10 mouse cellular contexts compared by ENCODE assay signal in genomic region chr11:69835966-69836335, GRCm38 (mm10). TPM values are rescaled to one million over a fixed set of nuclear protein-coding genes. Genes with fewer than 3 reads are reported as not detected.
A peak's percentile ranks its signal among the peaks of the same experiment; 100 is the strongest.
DNase-seq lines count a peak whose midpoint lies in the region; ATAC-seq and TF ChIP-seq lines count a peak whose summit lies in the region.
"Had no signal": no experiment of that assay in that cellular context is flagged by ENCODE, and none has a peak within 500 bp of the region (broad histone marks: within the 10 kb centered on the region; RNA-seq: fewer than 3 reads in every experiment).

No protein-coding gene starts in this region.

- H3K27me3 ChIP-seq in kidney, embryonic 16.5 days (ENCODE audit: insufficient read depth, low read length) = no peaks in the 10 kb centered on the region; the same call in 1 of the 2 replicates
- H3K27me3 ChIP-seq in intestine, embryonic 15.5 days (replicated peaks) = no peaks in the 10 kb centered on the region
- H3K27me3 ChIP-seq in neural tube, embryonic 15.5 days (replicated peaks) = no peaks in the 10 kb centered on the region
- H3K27me3 ChIP-seq: Patski had no signal

- H3K27ac ChIP-seq in kidney, embryonic 16.5 days (ENCODE audit: low read length) = no peak overlapping the region
- no peak overlapping the region for H3K27ac ChIP-seq in embryonic fibroblast, embryonic 13.5 days (ENCODE audit: insufficient read depth, low read length)
- H3K27ac ChIP-seq in intestine, embryonic 15.5 days = no peak overlapping the region
- H3K27ac ChIP-seq in neural tube, embryonic 15.5 days (replicated peaks) = peak overlapping the region; percentile 98

- H3K9me3 ChIP-seq in kidney, embryonic 16.5 days (ENCODE audit: low read length) = no peaks in the 10 kb centered on the region
- H3K9me3 ChIP-seq in intestine, embryonic 15.5 days = no peaks in the 10 kb centered on the region
- H3K9me3 ChIP-seq in neural tube, embryonic 15.5 days (replicated peaks) = no peaks in the 10 kb centered on the region

- peaks cover 46% of the 10 kb centered on the region for H3K4me1 ChIP-seq in kidney, embryonic 16.5 days (ENCODE audit: insufficient read depth, low read length)
- peaks cover 3% of the 10 kb centered on the region; the same call in 1 of the 2 replicates for H3K4me1 ChIP-seq in embryonic fibroblast, embryonic 13.5 days (ENCODE audit: control insufficient read depth, insufficient read depth, low read length)
- H3K4me1 ChIP-seq in intestine, embryonic 15.5 days (replicated peaks) = peaks cover 37% of the 10 kb centered on the region
- peaks cover 49% of the 10 kb centered on the region for H3K4me1 ChIP-seq in neural tube, embryonic 15.5 days

- TF ChIP-seq POLR2A in embryonic fibroblast, embryonic 13.5 days (IDR thresholded peaks at IDR 0.05; ENCODE audit: low read depth, low read length) = no peak

- H3K9ac ChIP-seq in kidney, embryonic 16.5 days (replicated peaks; ENCODE audit: low read length) = peak overlapping the region; percentile 26; the same call in 1 of the 2 replicates
- H3K9ac ChIP-seq in intestine, embryonic 15.5 days = no peak overlapping the region
- H3K9ac ChIP-seq in neural tube, embryonic 15.5 days (replicated peaks) = peak overlapping the region; percentile 98

- no peak for TF ChIP-seq CTCF in embryonic fibroblast, embryonic 13.5 days (IDR thresholded peaks at IDR 0.05; ENCODE audit: borderline replicate concordance, insufficient read depth, low read length)

- H3K4me2 ChIP-seq in kidney, embryonic 16.5 days (replicated peaks; ENCODE audit: low read depth, low read length) = peak overlapping the region; percentile 98
- peak overlapping the region; percentile 92 for H3K4me2 ChIP-seq in intestine, embryonic 15.5 days (replicated peaks)
- peak overlapping the region; percentile 94 for H3K4me2 ChIP-seq in neural tube, embryonic 15.5 days

- no peak for ATAC-seq in kidney, embryonic 16.5 days (ENCODE audit: low FRiP score, low TSS enrichment)
- ATAC-seq in intestine, embryonic 15.5 days = no peak
- no peak for ATAC-seq in neural tube, embryonic 15.5 days (ENCODE audit: low FRiP score)
- ATAC-seq: inflammation-experienced regulatory T-cells, adult 6 months; Patski had no signal

- no peak for DNase-seq in kidney, adult 18-20 months
- no peak for DNase-seq in frontal cortex, postnatal 14 days (ENCODE audit: low spot score in 2 of 2)
- no peak for DNase-seq in urinary bladder, postnatal 4 days (ENCODE audit: low spot score in 2 of 2)
- no peak for DNase-seq in right cerebral cortex, postnatal 14 days

- 0% methylated on average over 1 of the region's 4 CpGs for WGBS in kidney, embryonic 16.5 days
- 29% methylated on average over 4 of the region's 4 CpGs for WGBS in intestine, embryonic 15.5 days
- 4% methylated on average over 4 of the region's 4 CpGs for WGBS in neural tube, embryonic 15.5 days

- 0 out of 2 replicates have a peak, but pooled peaks cover 12% of the 10 kb centered on the region for H3K36me3 ChIP-seq in kidney, embryonic 16.5 days (ENCODE audit: insufficient read depth, low read length)
- H3K36me3 ChIP-seq in intestine, embryonic 15.5 days = no peaks in the 10 kb centered on the region
- H3K36me3 ChIP-seq in neural tube, embryonic 15.5 days = peaks cover 23% of the 10 kb centered on the region

- peak overlapping the region; percentile 66 for H3K4me3 ChIP-seq in kidney, embryonic 16.5 days (ENCODE audit: low read length)
- peak overlapping the region; percentile 76 for H3K4me3 ChIP-seq in embryonic fibroblast, embryonic 13.5 days (ENCODE audit: insufficient read depth, low read length)
- H3K4me3 ChIP-seq in intestine, embryonic 15.5 days (replicated peaks) = peak overlapping the region; percentile 71
- peak overlapping the region; percentile 89 for H3K4me3 ChIP-seq in neural tube, embryonic 15.5 days (replicated peaks)

RNA-seq across cellular contexts. Expression of gene Nlgn2, which starts 1.6 kb away (rescaled TPM):
- polyA plus RNA-seq in kidney, embryonic 16.5 days (2015; fragmentation: Nextera tagmentation; extraction: Ambion mirVana) = 6.0 and 6.6 TPM in 2 replicates
- polyA plus RNA-seq in embryonic fibroblast, embryonic 13.5 days (2011; ENCODE audit: insufficient read length, low read depth, missing spikeins) = 33.8 and 42.0 TPM in 2 replicates
- polyA plus RNA-seq in intestine, embryonic 15.5 days (2015; fragmentation: Nextera tagmentation; extraction: Ambion mirVana) = 5.2 and 5.3 TPM in 2 replicates
- polyA plus RNA-seq in neural tube, embryonic 15.5 days (2015; fragmentation: Nextera tagmentation; extraction: Ambion mirVana) = 19.4 and 21.4 TPM in 2 replicates

RNA-seq across cellular contexts. Expression of gene Tmem256, which starts 2.4 kb away (rescaled TPM):
- 371 and 389 TPM in 2 replicates for polyA plus RNA-seq in kidney, embryonic 16.5 days (2015; fragmentation: Nextera tagmentation; extraction: Ambion mirVana)
- polyA plus RNA-seq in embryonic fibroblast, embryonic 13.5 days (2011; ENCODE audit: insufficient read length, low read depth, missing spikeins) = 72.1 and 94.8 TPM in 2 replicates
- polyA plus RNA-seq in intestine, embryonic 15.5 days (2015; fragmentation: Nextera tagmentation; extraction: Ambion mirVana) = 442 and 459 TPM in 2 replicates
- polyA plus RNA-seq in neural tube, embryonic 15.5 days (2015; fragmentation: Nextera tagmentation; extraction: Ambion mirVana) = 368 and 430 TPM in 2 replicates

RNA-seq across cellular contexts. Expression of gene Plscr3, which starts 10.2 kb away (rescaled TPM):
- polyA plus RNA-seq in kidney, embryonic 16.5 days (2015; fragmentation: Nextera tagmentation; extraction: Ambion mirVana) = 105 and 119 TPM in 2 replicates
- polyA plus RNA-seq in embryonic fibroblast, embryonic 13.5 days (2011; ENCODE audit: insufficient read length, low read depth, missing spikeins) = 120 and 128 TPM in 2 replicates
- polyA plus RNA-seq in intestine, embryonic 15.5 days (2015; fragmentation: Nextera tagmentation; extraction: Ambion mirVana) = 70.4 and 74.6 TPM in 2 replicates
- polyA plus RNA-seq in neural tube, embryonic 15.5 days (2015; fragmentation: Nextera tagmentation; extraction: Ambion mirVana) = 44.3 and 53.1 TPM in 2 replicates

RNA-seq across cellular contexts. Expression of gene Spem1, which starts 14.0 kb away (rescaled TPM):
- polyA plus RNA-seq in kidney, embryonic 16.5 days (2015; fragmentation: Nextera tagmentation; extraction: Ambion mirVana) = 0.15 and 0.28 TPM in 2 replicates
- polyA plus RNA-seq in embryonic fibroblast, embryonic 13.5 days (2011; ENCODE audit: insufficient read length, low read depth, missing spikeins) = not detected in 2 replicates
- polyA plus RNA-seq in intestine, embryonic 15.5 days (2015; fragmentation: Nextera tagmentation; extraction: Ambion mirVana) = 0.21 TPM in 1 of 2 replicates, not detected in the other
- polyA plus RNA-seq in neural tube, embryonic 15.5 days (2015; fragmentation: Nextera tagmentation; extraction: Ambion mirVana) = 0.29 and 0.34 TPM in 2 replicates
- polyA plus RNA-seq: inflammation-experienced regulatory T-cells, adult 6 months had no signal

RNA-seq across cellular contexts. Expression of gene Spem2, which starts 17.7 kb away (rescaled TPM):
- polyA plus RNA-seq in kidney, embryonic 16.5 days (2015; fragmentation: Nextera tagmentation; extraction: Ambion mirVana) = not detected in 2 replicates
- polyA plus RNA-seq in embryonic fibroblast, embryonic 13.5 days (2011; ENCODE audit: insufficient read length, low read depth, missing spikeins) = not detected in 2 replicates
- polyA plus RNA-seq in intestine, embryonic 15.5 days (2015; fragmentation: Nextera tagmentation; extraction: Ambion mirVana) = not detected in 2 replicates
- polyA plus RNA-seq in neural tube, embryonic 15.5 days (2015; fragmentation: Nextera tagmentation; extraction: Ambion mirVana) = not detected in 2 replicates
- polyA plus RNA-seq: inflammation-experienced regulatory T-cells, adult 6 months; Patski had no signal
